Mouse (Mus musculus) retina, postnatal 7 days (tissue): Measurements from ENCODE around the gene 9230110F15Rik.
"Not testable (repeated sequence)": the region's sequence is repeated elsewhere in the genome, so short reads cannot be mapped to it uniquely, and the experiment has no call there.

Experiments used
- DNase-seq: peaks from one replicate; pipeline ENCODE4 v3.0.0-alpha.2; 2012; ENCODE audit warnings: low read depth, low spot score

9230110F15Rik gene

DNA sequence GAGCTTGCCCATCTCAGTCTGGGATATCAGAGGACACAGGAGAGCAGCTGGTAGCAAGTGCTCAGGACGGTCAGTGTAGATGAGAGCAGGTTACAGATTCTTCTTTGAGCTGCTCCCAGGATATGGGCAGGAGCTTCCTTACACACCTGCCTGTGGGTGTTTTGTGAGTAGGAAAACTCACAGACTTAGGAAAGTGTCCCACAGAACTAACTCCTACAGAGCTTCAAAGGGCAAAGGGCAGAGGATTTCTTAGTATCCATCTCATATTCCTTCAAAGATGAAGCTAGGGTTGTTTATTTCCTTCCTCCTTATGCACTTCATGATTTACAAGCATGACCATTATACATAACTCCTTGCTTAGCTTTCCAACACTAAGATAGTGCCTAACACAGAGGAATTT is at the start of gene 9230110F15Rik:
Gene 9230110F15Rik, minus strand, starts transcription at position 101 of the 400 bp plus-strand sequence.
- no peak for DNase-seq

DNA sequence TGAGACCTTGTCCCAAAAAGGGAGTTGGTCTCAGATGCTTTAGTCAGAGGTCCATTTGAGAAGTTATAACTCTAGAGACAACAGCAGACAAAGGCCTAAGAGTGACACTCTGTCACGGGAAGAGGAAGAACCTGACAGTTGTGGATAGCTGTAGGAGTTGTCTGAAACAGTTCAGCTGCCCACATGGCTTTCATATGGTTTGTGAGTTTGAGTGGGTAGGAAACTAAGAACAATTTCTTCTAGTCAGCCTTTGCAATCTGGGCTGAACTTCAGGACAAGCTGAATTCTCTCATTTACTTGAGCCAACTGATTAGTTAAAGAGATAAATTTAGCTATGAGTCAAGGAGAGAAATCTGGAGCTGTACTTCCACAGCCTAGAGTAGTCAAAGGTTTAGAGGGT is 49.2 kb upstream of the 9230110F15Rik start:
- DNase-seq = not testable (repeated sequence)

DNA sequence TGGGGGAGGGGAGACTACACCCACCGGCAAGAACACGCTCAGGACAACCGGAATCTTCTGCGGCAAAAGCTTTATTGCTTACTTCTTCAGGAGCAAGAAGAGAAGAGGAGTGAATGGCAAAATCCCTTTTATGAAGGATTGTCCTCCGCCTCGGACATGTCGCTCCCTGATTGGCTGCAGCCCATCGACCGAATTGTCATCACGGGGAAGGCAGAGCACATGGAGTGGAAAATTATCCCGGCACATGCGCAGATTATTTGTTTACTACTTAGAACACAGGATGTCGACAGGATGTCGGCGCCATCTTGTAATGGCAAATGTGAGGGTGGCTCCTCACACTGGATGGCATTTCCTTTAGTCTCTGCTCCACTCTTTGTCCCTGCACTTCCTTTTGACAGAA is 26.1 kb downstream of the 9230110F15Rik start:
- not testable (repeated sequence) for DNase-seq

DNA sequence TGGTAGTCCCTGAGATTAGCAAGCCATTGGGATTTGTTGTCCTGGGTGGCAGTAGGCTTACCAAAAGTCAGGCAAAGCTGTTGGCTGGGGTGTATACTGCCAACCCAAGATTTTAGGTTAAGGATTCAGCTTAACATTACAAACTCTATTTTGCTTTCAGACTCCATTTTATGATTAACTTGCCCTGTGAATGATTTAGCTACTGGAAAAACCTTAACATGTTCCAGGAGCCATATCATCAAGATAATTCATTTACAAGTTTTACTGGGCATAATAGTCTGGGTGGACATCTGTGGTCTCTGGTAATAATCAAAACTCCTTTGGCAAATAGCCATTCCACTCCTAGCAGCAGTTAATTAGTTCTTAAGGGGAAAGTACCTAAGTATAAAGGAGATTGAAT is 45.8 kb downstream of the 9230110F15Rik start:
- no peak for DNase-seq

DNA sequence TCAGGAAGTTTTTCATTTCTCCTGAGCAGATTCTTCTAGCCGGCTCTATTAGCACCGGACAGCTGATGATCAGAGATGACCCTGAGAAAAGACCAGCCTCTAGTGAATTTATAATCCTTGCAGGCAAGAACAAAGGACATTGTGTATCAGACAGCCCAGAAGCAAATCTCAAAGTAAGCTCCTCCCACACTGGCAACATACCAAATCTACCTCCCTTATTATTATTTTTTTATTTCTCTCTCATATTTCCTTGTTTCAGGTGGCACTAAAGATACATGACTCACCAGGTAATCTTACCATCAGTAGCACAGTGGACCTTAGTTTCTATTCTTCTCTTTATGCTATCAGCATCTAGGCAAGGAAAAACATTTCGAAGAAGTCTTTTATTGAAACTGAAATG is 53.9 kb downstream of the 9230110F15Rik start, which contains the start of the genes Gm27235 and D730048I06Rik:
Gene Gm27235, minus strand, starts transcription at position 101 of the 400 bp plus-strand sequence.
Gene D730048I06Rik, minus strand, starts transcription at position 112 of the 400 bp plus-strand sequence.
- no peak for DNase-seq
